Mouse (Mus musculus) layer of hippocampus, postnatal 14 days (tissue): ENCODE results near the gene Hdhd5. TPM values are rescaled to one million over a fixed set of nuclear protein-coding genes. Genes with fewer than 3 reads are reported as not detected.
A peak's percentile ranks its signal among the peaks of the same experiment; 100 is the strongest.

Experiments used
- DNase-seq, 2 experiments: peaks; one replicate each; pipeline ENCODE4 v3.0.0; 2021 to 2022; ENCODE audit warnings: low spot score in 2 of 2, mixed read lengths in 1 of 2
- total RNA-seq, 2 experiments: library from RNA; stranded (reverse); gene quantifications; 2 replicates each; pipeline ENCODE4 v1.2.3; 2021

The Hdhd5 gene
- total RNA-seq, 2 experiments from 2014 or later: 34.2 to 38.1 TPM

DNA sequence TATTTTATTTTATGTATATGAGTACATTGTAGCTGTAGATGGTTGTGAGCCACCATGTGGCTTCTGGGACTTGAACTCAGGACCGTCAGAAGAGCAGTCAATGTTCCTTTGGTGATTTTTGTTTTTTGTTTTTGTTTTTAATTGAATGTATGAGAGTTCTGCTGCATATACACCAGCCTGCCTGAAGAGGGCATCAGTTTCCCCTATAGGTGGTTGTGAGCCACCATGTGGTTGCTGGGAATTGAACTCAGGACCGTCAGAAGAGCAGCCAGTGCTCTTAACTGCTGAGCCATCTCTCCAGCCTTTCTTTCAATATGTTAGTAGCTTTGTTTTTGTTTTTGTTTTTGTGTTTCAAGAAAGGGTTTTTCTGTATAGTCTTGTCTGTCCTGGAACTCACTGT lies 5.2 kb upstream of the Hdhd5 start:
- DNase-seq: no peak

DNA sequence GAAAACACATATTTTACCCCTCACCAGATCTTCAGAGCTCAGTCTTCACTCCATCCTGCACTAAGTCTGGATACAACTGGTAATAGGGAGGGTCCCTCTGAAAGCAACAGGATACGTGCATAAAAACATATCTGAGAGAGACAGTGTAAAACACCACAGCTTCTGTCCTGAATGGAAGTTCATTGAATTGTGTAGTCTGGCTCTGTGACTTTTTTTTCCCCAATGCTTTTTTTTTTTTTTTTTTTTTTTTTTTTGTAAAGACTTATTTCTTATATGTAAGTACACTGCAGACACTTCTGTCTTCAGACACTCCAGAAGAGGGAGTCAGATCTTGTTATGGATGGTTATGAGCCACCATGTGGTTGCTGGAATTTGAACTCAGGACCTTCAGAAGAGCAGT lies 1.5 kb upstream of the Hdhd5 start:
- DNase-seq: no peak

DNA sequence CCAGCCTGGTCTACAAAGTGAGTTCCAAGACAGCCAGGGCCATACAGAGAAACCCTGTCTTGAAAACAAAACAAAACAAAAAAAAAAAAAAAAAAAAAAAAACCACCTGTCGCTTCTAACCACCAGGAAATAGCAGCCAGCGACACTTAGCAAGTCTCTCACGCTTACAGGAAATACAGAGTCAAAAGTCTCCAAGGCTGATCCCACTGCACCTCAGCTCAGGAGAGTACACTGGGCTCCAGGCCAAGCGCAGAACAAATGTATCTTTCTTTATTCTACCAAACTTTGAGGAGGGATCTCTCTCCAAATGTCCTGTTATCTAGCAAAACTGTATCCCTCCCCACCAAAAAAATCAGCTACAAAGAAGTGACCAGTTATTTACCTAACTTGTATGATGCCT lies 2.0 kb downstream of the Hdhd5 start:
- DNase-seq: no peak

DNA sequence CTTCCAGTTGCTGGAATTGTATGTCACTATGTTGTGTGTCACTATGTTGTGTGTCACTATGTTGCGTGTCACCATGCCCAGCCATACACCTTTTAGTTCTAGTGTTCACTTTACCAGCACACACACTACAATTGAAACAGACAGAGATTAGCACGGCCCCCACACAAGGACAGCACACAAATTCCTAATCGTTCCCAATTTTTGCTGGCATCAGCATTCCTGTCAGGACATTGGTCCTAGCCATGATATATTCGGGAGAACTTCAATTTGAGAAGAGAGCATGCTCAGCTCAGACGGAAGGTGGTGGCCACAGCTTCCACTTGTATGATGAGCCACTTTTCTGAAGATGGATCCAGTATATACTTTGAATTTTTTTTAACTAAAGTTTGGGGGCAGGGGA lies 6.3 kb downstream of the Hdhd5 start:
- DNase-seq: no peak

DNA sequence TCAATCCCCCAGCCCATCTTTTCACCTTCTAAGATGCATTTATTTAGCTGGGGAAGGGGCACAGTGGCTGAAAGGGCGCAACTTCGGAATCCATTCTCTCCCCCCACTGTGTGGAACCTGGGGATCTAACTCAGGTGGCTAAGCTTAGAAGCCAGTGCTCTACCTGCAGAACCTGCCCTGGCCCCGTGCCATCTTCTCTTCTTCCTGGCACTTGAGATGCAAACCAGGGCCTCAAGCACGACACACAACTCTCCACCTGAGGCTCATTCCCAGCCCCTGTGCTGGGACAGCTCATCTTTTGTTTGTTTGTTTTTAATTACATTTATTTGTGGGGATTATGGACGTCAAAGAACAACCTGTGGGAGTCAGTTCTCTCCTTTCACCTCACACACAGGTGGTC lies 11.5 kb downstream of the Hdhd5 start:
- DNase-seq: no peak

DNA sequence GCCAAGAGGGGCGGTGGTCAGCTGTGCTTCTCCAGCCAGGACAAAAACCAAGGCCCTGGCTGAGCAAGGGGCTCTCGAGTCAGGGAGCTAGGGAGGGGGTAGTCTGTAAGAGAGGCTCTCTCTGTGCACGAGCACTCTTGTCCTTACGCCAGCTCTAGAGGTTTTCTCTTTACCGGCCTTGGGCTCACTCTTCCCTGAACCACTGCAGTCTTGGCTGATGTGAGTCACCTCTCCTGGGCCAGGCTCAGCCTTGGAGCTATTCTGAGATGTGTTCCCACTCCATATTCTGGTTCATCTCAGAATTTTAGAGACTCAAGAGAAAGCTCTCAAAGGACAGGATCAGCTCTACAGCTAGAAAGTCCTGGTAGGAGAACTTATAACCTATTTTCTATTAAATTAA lies 13.8 kb downstream of the Hdhd5 start:
- DNase-seq: no peak

DNA sequence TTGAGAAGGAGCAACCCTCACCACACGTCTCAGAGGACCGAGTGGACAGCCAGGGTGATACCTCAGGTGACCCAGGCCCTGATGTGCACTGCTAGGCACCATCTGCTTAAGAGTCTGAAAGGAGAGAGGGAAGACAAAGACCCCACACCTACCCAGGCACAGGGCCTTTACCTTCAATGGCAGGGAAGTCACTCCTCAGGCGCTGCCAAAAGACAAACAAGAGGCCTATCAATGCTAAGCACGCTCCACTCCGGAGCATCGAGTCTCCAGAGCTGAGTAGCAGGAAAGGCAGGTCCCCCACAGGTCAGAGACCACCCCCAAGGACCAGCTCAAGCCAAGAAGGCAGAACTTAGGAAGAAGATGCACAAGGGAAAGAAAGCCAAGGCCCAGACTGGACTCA lies 14.2 kb downstream of the Hdhd5 start:
- no peak for DNase-seq

DNA sequence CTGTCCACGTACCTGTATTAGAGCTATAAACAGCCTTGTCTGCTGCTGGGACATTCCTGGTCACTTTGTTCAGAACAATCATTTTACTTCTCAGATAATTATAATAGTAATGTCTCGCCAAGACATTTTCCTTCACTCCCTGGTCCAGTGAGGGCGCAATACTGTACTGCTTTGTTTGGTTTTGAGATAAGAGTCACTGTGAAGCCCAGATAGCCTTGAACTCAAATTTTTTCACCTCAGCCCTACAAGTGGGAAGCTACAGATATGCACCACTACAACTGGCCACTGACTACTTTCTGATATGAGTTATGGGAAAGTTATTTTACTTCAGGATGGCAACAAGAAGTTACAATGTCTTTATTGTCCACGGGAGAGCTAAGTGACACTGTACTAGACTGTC lies 14.7 kb downstream of the Hdhd5 start:
- no peak for DNase-seq

DNA sequence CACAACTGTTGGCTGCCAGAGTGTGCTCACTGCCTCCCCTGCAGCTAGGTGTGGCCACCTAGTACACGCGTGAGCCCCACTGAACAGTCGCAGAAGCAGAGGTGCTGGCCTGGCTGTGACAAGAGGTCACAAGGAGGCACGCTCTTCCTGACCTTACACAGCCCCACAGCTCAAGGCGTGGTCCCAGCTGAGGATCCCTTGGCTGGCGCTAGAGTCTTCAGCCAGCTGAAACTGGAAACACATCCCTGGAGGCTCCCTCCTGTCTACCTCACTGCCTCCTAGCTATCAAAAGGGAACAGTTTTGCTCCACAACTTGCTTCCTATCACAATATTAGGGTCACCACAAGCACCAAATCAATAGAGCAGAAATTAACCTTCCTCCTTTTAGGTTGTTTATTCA lies 19.9 kb downstream of the Hdhd5 start:
- no peak for DNase-seq

DNA sequence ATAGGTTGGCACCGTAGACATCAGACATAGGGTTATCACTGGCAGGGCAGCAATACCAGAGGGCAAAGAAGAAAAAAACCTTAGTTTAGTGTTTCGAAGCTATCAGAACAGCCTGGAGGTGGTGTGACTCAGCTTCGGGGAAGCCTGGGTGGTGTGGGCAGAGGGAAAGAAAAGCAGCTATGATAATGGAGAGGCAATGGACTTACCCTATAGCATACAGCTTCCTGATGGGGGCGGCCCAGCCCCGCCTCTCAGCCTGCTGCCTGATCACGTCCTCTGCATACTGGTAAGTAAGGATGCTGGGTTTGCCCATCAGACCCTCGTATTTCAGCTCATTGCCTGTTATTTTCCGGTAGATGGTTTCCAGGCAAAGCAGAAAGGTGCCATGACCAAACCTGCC lies 20.7 kb downstream of the Hdhd5 start:
- no peak for DNase-seq

DNA sequence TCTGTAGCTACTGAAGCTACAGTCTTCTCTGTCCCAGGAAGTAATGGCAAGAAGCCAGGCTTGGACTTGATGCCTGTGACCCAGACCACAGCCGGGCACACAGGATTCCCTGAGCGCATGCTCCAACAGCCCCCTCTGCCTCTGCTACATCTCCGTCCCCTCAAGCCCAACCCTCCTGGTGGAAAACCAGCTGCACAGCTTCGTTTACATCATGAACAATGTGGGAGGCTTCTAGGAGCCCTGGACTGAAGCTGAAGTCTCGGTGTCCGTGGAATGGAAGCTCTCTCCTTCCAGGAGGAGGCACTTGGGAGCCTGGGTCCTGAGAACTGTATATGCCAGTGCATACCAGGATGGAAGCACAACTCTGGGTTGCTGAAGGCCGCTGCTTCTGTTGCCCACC lies 21.1 kb downstream of the Hdhd5 start:
- DNase-seq: no peak

DNA sequence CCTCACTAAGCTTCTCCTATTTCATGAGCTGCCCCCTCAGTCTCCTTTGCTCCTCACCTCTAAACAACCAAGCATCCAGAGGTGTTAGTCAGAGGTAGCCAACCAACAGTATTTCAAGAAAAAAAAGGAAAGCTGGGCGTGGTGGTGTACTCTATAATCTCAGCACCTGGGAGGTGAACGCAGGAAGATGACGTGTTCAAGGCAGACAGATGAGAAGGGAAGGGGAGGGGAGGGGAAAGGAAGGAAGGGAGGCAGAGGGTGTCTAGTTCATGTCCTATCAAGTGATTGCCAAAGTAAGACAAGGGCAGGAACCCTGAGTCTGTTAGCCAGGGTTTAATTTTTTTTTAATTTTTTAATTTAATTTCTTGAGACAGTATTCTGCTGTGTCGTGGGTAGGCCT lies 22.5 kb downstream of the Hdhd5 start:
- DNase-seq: no peak

DNA sequence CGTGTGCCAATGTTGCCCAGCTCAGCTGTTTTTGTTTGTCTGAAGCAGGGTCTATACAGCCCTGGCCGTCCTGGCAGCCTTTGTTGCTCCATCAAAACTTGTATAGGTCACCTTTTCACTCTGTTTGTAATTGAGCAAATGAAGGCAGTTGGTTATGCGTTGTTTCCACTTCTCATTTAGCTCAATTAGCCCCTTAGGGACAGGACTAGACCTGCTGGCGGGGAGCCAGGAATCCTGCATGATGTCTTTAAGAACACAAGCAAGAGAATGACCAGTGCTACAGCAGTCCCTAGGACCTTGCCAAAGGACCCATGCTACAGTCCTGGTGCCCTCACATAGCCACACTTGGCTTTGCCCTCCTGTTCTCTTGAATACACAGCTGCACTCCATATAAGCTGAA lies 25.6 kb downstream of the Hdhd5 start:
- no peak for DNase-seq

DNA sequence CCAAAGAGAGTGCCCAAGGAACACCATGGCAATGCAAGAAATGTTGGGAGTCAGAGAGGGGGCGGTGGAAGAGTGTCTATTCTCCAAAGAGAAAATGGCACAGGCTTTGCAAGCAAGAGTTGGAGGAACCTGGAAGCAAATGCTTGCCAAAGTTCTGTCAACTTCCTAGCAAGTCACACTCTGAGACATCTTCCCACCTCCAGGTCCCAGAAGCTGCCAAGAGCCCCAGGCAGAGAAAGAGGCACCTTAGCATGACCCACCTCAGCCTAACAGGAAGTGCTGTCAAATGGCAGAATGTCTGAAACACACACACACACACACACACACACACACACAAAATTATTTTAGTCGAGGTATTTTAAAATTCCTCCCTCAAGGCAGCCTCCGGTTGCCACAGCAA lies 27.1 kb downstream of the Hdhd5 start:
- DNase-seq: no peak

DNA sequence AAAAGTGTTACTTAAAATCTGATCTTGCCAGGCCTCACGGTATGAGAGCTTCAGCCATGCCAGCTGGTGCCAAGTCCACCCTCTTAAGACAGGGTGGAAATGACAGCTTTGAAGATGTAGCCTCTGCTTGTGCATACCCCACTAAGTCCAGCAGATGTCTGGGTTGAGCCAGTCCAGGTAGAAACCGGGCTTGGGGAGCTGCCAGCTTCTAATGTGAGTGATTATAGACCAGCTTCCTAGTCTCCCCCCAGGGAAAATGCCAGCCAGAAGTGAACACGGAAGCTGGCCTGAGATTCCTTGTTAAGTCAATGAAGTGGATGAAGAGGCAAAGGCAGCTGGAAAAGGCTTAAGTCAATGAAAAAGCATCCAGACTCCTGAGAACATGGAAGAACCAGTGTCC lies 34.6 kb downstream of the Hdhd5 start:
- DNase-seq: no peak

DNA sequence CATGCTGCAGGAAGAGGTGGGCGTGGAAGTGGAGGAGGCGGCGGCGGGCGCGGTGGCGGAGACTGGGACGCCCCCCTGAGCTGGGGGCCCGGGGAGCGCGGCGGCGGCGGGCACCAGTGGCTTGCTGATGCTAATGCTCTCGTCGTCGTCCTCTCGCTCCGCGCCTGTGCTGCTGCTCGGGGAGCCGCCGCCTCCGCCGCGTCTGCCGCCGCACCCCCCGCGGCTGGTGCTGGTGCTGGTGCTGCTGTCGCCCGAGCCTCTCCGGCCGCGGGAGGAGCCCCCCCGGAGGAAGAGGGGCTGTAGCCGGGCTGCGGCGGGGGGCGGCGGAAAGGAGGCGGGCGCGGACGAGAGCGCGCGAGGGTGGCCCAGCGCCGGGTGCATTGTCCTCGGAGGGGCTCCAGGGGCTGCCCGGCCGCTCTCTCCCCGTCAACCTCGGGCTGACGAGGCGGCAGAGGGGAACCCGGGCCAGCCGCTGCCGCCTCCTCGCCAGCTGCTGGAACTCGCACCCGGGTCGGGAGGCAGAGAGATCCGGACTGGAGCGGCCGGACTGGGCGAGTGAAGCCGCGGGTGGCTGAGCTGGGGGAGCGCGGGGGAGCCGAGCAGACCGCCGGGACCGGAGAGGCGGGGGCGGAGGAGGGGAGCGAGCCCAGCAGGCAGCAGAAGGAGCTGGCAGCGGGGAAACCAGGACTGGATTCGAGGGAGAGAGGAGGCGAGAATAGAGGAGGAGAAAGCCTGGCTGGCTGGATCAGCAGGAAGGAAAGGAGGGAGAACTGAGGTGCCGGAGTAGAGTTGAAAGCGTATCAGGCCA lies 37.5 kb downstream of the Hdhd5 start, which contains the start of gene Tmem121b:
Tmem121b (minus strand) TSS at position 434 of the 808 bp plus-strand sequence.
- DNase-seq: peak; percentile 85 to 93

DNA sequence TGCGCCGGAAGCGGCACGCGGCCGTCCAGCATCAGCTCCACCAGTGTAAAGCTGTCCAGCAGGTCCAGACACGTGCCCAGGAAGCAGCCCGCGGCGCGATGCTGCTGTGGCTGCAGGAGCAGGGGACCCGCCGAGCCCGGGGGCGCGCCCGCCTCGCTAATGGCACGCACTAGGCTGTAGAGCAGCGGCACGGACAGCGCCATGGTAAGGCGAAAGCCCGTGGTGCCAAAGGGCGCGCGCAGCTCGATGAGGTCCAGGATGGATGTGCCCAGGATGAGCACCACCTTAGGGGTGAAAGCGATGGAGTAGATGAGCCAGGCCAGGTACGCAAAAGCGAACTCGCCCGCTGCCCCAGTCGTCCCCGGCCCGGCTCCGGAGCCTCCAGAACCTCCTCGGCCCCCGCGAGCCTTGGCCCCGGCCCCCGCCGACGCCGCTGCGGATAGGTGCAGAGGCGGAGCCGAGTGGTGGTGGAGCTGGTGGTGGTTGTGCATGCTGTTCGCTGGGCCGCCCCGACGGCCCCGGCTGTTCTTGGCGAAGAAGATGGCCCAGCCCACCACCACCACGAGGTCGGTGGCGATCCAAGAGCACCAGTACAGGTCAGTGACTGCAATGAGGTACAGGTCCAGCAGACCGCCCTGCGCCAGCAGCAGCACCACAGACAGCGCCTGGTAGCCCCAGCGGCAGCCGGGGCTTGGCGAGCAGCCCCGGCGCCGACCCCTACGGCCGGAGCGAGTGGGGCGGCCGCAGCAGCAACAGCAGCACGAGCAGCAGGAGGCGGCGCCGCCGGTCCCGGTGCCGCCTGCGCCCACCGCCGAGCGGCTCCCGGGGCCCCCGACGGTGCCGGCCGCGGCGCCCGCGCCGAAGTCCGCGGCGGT lies 38.4 kb downstream of the Hdhd5 start:
- DNase-seq: no peak

DNA sequence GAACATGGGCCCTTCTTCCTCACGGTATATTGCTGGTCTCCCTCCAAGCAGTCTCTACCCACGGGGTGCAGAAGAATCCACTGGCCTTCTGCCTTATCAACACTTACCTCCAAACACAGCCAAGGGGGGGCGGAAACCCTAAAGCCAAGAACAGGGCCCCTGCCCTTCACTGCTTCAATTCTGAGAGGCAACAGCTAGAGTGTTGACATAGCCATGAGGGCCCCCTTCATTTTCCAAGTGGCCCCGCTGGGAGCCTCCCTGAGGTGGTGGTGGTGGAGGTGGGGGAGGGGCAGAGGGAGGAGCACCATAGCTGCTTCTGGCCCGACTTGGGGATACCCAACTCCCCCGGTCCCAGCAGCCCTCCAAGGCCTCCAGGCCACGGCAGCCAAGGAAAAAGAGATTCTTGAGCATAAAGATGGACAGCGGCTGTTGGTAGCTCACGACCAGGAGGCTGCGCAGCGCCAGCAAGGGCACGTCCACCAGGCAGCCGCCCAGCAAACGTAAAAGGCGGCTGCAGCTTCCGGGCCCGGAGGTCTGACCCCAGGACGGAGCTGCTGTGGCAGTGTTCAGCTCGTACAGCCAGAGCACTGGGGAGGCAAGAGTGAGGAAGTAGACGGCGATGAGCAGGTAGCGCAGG lies 39.1 kb downstream of the Hdhd5 start:
- no peak for DNase-seq

DNA sequence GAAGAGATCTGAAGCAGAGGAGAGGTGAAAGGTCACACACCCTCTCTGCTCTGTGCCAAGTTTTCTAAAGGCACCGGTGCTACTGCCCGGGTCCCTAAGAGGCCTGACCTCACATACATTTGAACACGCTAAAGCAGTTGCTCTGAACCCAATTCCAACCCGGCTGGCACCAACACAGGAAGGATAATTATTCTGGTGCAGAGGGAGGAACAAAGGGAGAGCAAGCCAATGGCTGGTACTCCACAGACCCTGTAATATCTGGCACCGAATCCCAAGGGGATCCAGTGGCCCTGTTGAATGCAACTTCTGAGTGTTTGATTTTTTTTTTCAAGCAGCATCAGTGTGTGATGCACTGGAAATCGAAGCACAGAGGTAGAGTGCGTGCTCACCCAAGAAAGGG lies 40.1 kb downstream of the Hdhd5 start:
- DNase-seq: no peak

DNA sequence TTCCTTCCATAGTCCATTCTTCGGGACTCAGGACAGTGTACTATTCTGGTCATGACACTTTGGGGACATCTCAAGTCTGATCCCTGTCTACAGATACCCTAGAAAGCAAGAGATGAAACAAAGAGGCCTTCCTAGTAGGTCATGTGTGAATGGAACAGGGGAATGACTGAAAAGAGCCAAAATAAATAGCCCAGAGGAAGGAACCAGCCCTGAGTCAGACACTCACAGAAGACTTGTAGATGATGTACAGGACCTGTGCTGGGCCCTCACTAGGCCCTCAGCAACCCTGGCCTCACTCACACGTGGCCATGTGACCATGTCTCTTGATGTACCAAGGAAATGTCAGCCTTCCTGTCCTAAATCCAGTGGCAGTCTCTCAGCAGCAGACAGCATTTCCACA lies 41.7 kb downstream of the Hdhd5 start:
- DNase-seq: no peak

DNA sequence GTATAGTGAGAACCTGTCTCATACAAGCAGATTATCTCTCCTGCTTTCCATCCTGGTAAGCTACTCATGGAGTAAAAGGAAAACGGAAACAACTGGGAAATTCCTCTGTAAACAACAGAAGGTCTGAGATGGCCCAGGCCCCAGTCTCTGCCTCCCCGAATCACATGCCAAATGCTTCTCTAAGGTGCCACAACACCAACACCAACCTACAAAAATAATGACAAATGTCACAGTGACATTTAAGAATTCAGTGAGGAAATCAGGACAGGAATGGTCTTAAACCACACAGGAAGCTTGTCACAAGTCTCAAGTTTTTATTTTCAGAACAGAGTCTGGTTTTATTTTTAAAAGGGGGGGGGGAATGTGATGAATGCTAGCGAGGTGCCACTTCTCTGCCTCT lies 42.5 kb downstream of the Hdhd5 start:
- DNase-seq: no peak

DNA sequence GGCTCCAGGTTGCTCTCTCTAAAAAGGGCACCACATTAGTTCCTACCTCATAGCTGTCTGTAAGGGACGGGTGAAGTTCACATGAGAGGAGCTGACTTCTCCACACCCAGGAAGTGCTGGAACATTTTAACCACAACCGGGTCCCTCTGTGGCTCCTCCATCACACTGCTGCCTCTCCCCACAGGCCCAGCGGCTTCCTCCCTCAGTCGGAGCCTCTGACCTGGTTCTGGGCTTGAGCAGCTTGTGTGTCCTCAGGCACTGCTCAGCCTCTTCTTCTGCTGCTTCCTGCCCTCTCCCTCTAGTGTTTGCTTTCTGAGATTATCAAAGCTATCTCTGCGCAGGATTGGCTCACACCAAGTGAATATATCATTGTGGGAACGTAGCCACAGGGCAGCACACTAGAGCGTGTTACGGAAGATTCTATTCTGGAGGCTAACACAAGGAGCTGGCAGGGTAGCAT lies 45.0 kb downstream of the Hdhd5 start:
- no peak for DNase-seq
